Mouse (Mus musculus) midbrain, postnatal 0 days (tissue): Measurements from ENCODE around the gene Rrp1. TPM values are rescaled to one million over a fixed set of nuclear protein-coding genes. Genes with fewer than 3 reads are reported as not detected.

Experiments
- ATAC-seq: fragments of 200-750 bp; cut with Nextera tagmentation; 2 replicates; pipeline ENCODE4 v1.8.0; 2017; ENCODE audit warnings: moderate number of reproducible peaks, mild to moderate bottlenecking, moderate TSS enrichment, moderate library complexity; ENCODE audit not compliant: low FRiP score
- DNase-seq: peaks from one replicate; pipeline ENCODE4 v3.0.0-alpha.2; 2015; ENCODE audit warnings: low spot score
- H3K27ac ChIP-seq: fragments of 300-500 bp; sonication (generic); 2 replicates; pipeline ENCODE4 v1.5.1; 2014; ENCODE audit warnings: low read depth, mild to moderate bottlenecking, low read length, mixed read lengths
- H3K27me3 ChIP-seq: fragments of 300-500 bp; sonication (generic); 2 replicates; pipeline ENCODE4 v1.6.1; 2014; ENCODE audit warnings: low read length, control low read depth, mixed read lengths; ENCODE audit not compliant: insufficient read depth
- H3K36me3 ChIP-seq: fragments of 300-500 bp; sonication (generic); 2 replicates; pipeline ENCODE4 v1.6.1; 2014; ENCODE audit warnings: low read length, control low read depth, mixed read lengths; ENCODE audit not compliant: insufficient read depth
- H3K4me1 ChIP-seq: fragments of 300-500 bp; sonication (generic); 2 replicates; pipeline ENCODE4 v1.6.1; 2014; ENCODE audit warnings: mild to moderate bottlenecking, control low read depth, antibody characterized with exemption, low read length, mixed read lengths; ENCODE audit not compliant: insufficient read depth
- H3K4me2 ChIP-seq: fragments of 300-500 bp; sonication (generic); 2 replicates; pipeline ENCODE4 v1.6.1; 2014; ENCODE audit warnings: low read depth, mild to moderate bottlenecking, low read length, mixed read lengths; ENCODE audit not compliant: poor library complexity, severe bottlenecking
- H3K4me3 ChIP-seq: fragments of 300-500 bp; sonication (generic); 2 replicates; pipeline ENCODE4 v1.5.1; 2014; ENCODE audit warnings: low read depth, mild to moderate bottlenecking, low read length, moderate library complexity
- H3K9ac ChIP-seq: fragments of 300-500 bp; sonication (generic); replicated peaks from 2 replicates; pipeline ENCODE4 v1.6.1; 2014; ENCODE audit warnings: mild to moderate bottlenecking, low read length, moderate library complexity, mixed read lengths; ENCODE audit not compliant: poor library complexity, severe bottlenecking
- H3K9me3 ChIP-seq: fragments of 300-500 bp; sonication (generic); 2 replicates; pipeline ENCODE4 v1.6.1; 2016; ENCODE audit warnings: low read length, control low read depth
- CTCF ChIP-seq: IDR thresholded peaks from 2 replicates; pipeline ENCODE4 v1.5.1; 2016; ENCODE audit warnings: antibody characterized with exemption, mild to moderate bottlenecking
- WGBS: fragments of 180-500 bp; shearing (Covaris S2); extraction: QIAGEN DNeasy Blood & Tissue Kit; methylation state at CpG from one replicate; pipeline ENCODE4 v1.1.7; 2014; 5-methylcytosine and 5-hydroxymethylcytosine counted together
- polyA plus RNA-seq: library from polyadenylated mRNA; unstranded; fragments of >200 nt; fragmentation: Nextera tagmentation; extraction: Ambion mirVana; gene quantifications from 2 replicates; pipeline ENCODE4 v1.2.1, GENCODE M21; 2015
- total RNA-seq: library from RNA; depleted of rRNA; stranded (reverse); fragments of >200 nt; gene quantifications from 2 replicates; pipeline ENCODE4 v1.2.3, GENCODE M21; 2014

The Rrp1 gene
- total and polyA plus RNA-seq, 2 experiments from 2014 or later = 219 to 462 TPM

DNA sequence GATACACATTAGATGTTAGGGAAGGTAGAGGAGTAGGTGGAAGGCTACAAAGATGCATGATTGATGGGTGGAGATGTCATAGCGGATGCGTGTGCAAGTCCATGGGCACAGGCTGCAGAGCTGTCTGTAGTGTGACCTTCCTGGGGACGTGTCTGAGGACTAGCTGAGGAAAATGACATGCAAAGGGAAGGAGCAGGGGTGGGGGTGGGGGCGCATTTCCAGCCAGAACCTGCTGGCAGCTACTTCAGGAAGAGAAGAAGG lies 16.3 kb downstream of the Rrp1 start:
- Histone ChIP-seq H3K9me3 (no peaks in the 10 kb centered on the region), H3K36me3 (peaks cover 21% of the 10 kb centered on the region), H3K4me3 (no peak overlapping the region), H3K9ac (no peak overlapping the region), H3K4me2 (peak overlapping the region; percentile 16), H3K27me3 (peaks cover 7% of the 10 kb centered on the region), H3K27ac (peak overlapping the region; percentile 81), H3K4me1 (peaks cover 4% of the 10 kb centered on the region; the same call in 1 of the 2 replicates)
- 52% methylated on average over 4 of the region's 4 CpGs for WGBS
- ATAC-seq (peak; percentile 6), DNase-seq (no peak)
- no peak for TF ChIP-seq CTCF

- ATAC-seq = peak; percentile 80
- peak; percentile 97 for DNase-seq
- H3K4me3 ChIP-seq = no peak overlapping the region
- H3K4me2 ChIP-seq = peak overlapping the region; percentile 16
- 6% methylated on average over 17 of the region's 17 CpGs for WGBS
- H3K9me3 ChIP-seq = no peaks in the 10 kb centered on the region
- no peak overlapping the region for H3K9ac ChIP-seq
- H3K27ac ChIP-seq = peak overlapping the region; percentile 81
- peaks cover 10% of the 10 kb centered on the region for H3K27me3 ChIP-seq
- H3K4me1 ChIP-seq = peaks cover 4% of the 10 kb centered on the region; the same call in 1 of the 2 replicates
- TF ChIP-seq CTCF = peak; percentile 97
- H3K36me3 ChIP-seq = peaks cover 15% of the 10 kb centered on the region
Measured at GRCm38 (mm10) chr10:78395819-78396624, 16.8 kb downstream of the Rrp1 start.

DNA sequence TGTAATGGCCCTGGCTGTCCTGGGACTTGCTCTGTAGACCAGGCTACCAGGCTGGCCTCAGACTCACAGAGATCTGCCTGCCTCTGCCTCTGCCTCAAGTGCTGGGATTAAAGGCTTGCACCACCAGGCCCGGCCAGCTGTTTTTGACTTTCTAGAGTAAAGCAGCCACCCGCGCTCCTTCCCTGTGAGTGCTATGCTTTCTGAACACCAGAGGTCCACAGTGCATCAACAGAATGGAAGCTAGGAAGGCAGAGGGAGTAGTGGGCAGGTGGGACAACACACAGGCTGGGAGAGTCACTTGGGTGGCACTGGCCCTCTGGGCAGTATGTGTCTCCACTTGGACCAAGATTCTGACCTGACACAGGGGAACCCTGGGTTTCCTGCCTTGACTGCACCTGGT lies 17.5 kb downstream of the Rrp1 start:
- no peak for DNase-seq
- no peak overlapping the region for H3K9ac ChIP-seq
- TF ChIP-seq CTCF = peak; percentile 67

DNA sequence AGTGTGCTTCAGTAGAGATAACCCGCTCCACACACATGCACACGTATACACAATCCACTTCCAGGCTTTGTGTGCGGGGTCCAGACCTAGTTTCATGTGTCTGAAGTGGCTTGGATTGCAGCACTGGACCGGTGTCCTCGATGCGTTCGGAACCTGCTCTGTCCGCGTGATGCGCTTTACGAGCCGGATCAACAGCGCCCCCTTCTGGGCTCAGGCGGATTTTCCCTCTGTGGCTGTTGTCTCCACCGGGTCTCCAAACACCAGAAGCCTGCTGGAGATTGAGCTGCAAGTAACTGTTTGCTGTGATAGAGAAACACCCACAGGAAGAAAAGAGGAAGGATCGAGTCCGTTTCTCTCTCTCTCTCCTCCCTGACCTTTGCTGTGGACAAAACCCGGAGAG lies 20.8 kb downstream of the Rrp1 start:
- Histone ChIP-seq H3K9me3 (no peaks in the 10 kb centered on the region), H3K9ac (no peak overlapping the region; the same call in 1 of the 2 replicates), H3K4me3 (no peak overlapping the region), H3K36me3 (no peaks in the 10 kb centered on the region), H3K4me1 (0 out of 2 replicates have a peak, but pooled peaks cover 4% of the 10 kb centered on the region), H3K4me2 (no peak overlapping the region), H3K27ac (no peak overlapping the region), H3K27me3 (peaks cover 19% of the 10 kb centered on the region)
- TF ChIP-seq CTCF = peak; percentile 89
- ATAC-seq (no peak), DNase-seq (peak; percentile 75)
- WGBS = 4% methylated on average over 18 of the region's 18 CpGs

More for the DNA sequence above, 17.5 kb downstream of the Rrp1 start:
- peaks cover 4% of the 10 kb centered on the region; the same call in 1 of the 2 replicates for H3K4me1 ChIP-seq
- no peaks in the 10 kb centered on the region for H3K9me3 ChIP-seq
- peaks cover 9% of the 10 kb centered on the region for H3K36me3 ChIP-seq
- no peak overlapping the region for H3K4me2 ChIP-seq
- H3K27ac ChIP-seq = peak overlapping the region; percentile 81
- peak; percentile 29; the same call in 1 of the 2 replicates for ATAC-seq
- peaks cover 17% of the 10 kb centered on the region for H3K27me3 ChIP-seq
- 92% methylated on average over 3 of the region's 3 CpGs for WGBS
- no peak overlapping the region for H3K4me3 ChIP-seq

GRCm38 (mm10) chr10:78390982-78391470 lies 21.8 kb downstream of the Rrp1 start:
- Histone ChIP-seq H3K4me1 (0 out of 2 replicates have a peak, but pooled peaks cover 4% of the 10 kb centered on the region), H3K27ac (no peak overlapping the region), H3K36me3 (no peaks in the 10 kb centered on the region), H3K27me3 (peaks cover 19% of the 10 kb centered on the region), H3K4me2 (no peak overlapping the region), H3K9me3 (no peaks in the 10 kb centered on the region), H3K4me3 (no peak overlapping the region), H3K9ac (no peak overlapping the region)
- no peak for DNase-seq
- 27% methylated on average over 4 of the region's 4 CpGs for WGBS
- no peak for ATAC-seq
- TF ChIP-seq CTCF = no peak
